Mouse (Mus musculus): ENCODE data around the gene Spryd3. TPM values are rescaled to one million over a fixed set of nuclear protein-coding genes. Genes with fewer than 3 reads are reported as not detected.

The Spryd3 gene
- 15.6 TPM for polyA plus RNA-seq (2015; fragmentation: Illumina TruSeq; extraction: RNeasy Lipid Tissue Mini Kit (QIAGEN cat#74804); ENCODE audit: insufficient read depth, low replicate concordance)

GRCm38 (mm10) chr15:102136129-102136758, at the start of gene Spryd3:
Gene Spryd3, minus strand, starts transcription at chr15:102136234.

GRCm38 (mm10) chr15:102150301-102151135, 14.5 kb upstream of the Spryd3 start, which contains the start of gene Soat2:
Gene Soat2, plus strand, starts transcription at chr15:102150526.

GRCm38 (mm10) chr15:102144274-102144711, 8.3 kb upstream of the Spryd3 start, which contains the start of gene Igfbp6:
Gene Igfbp6, plus strand, starts transcription at chr15:102144362.

GRCm38 (mm10) chr15:102100161-102100981, 35.7 kb downstream of the Spryd3 start, which contains the start of gene Tns2:
Gene Tns2, plus strand, starts transcription at chr15:102100413.

GRCm38 (mm10) chr15:102073559-102074069, 62.4 kb downstream of the Spryd3 start, which contains the start of gene Eif4b:
Gene Eif4b, plus strand, starts transcription at chr15:102073773.

Other genes with a start within 250 kb of the Spryd3 start
- gene Krt76, start 243.3 kb downstream of the Spryd3 start, polyA plus RNA-seq (2015; fragmentation: Illumina TruSeq; extraction: RNeasy Lipid Tissue Mini Kit (QIAGEN cat#74804); ENCODE audit: insufficient read depth, low replicate concordance): not detected
- not detected for gene Krt4, start 211.5 kb downstream of the Spryd3 start, polyA plus RNA-seq (2015; fragmentation: Illumina TruSeq; extraction: RNeasy Lipid Tissue Mini Kit (QIAGEN cat#74804); ENCODE audit: insufficient read depth, low replicate concordance)
- not detected for gene Krt79, start 195.9 kb downstream of the Spryd3 start, polyA plus RNA-seq (2015; fragmentation: Illumina TruSeq; extraction: RNeasy Lipid Tissue Mini Kit (QIAGEN cat#74804); ENCODE audit: insufficient read depth, low replicate concordance)
- gene Krt78, start 181.9 kb downstream of the Spryd3 start, polyA plus RNA-seq (2015; fragmentation: Illumina TruSeq; extraction: RNeasy Lipid Tissue Mini Kit (QIAGEN cat#74804); ENCODE audit: insufficient read depth, low replicate concordance): not detected
- gene Krt8, start 131.8 kb downstream of the Spryd3 start, polyA plus RNA-seq (2015; fragmentation: Illumina TruSeq; extraction: RNeasy Lipid Tissue Mini Kit (QIAGEN cat#74804); ENCODE audit: insufficient read depth, low replicate concordance): 0.19 TPM
- gene Krt18, start 108.1 kb downstream of the Spryd3 start, polyA plus RNA-seq (2015; fragmentation: Illumina TruSeq; extraction: RNeasy Lipid Tissue Mini Kit (QIAGEN cat#74804); ENCODE audit: insufficient read depth, low replicate concordance): 0.17 TPM
- gene Eif4b, start 62.5 kb downstream of the Spryd3 start, polyA plus RNA-seq (2015; fragmentation: Illumina TruSeq; extraction: RNeasy Lipid Tissue Mini Kit (QIAGEN cat#74804); ENCODE audit: insufficient read depth, low replicate concordance): 272 TPM
- gene Tns2, start 35.8 kb downstream of the Spryd3 start, polyA plus RNA-seq (2015; fragmentation: Illumina TruSeq; extraction: RNeasy Lipid Tissue Mini Kit (QIAGEN cat#74804); ENCODE audit: insufficient read depth, low replicate concordance): 51.0 TPM
- gene Igfbp6, start 8.1 kb upstream of the Spryd3 start, polyA plus RNA-seq (2015; fragmentation: Illumina TruSeq; extraction: RNeasy Lipid Tissue Mini Kit (QIAGEN cat#74804); ENCODE audit: insufficient read depth, low replicate concordance): 0.88 TPM
- gene Soat2, start 14.3 kb upstream of the Spryd3 start, polyA plus RNA-seq (2015; fragmentation: Illumina TruSeq; extraction: RNeasy Lipid Tissue Mini Kit (QIAGEN cat#74804); ENCODE audit: insufficient read depth, low replicate concordance): 1.5 TPM
- 110 TPM for gene Zfp740, start 67.0 kb upstream of the Spryd3 start, polyA plus RNA-seq (2015; fragmentation: Illumina TruSeq; extraction: RNeasy Lipid Tissue Mini Kit (QIAGEN cat#74804); ENCODE audit: insufficient read depth, low replicate concordance)
- gene Csad, start 68.5 kb upstream of the Spryd3 start, polyA plus RNA-seq (2015; fragmentation: Illumina TruSeq; extraction: RNeasy Lipid Tissue Mini Kit (QIAGEN cat#74804); ENCODE audit: insufficient read depth, low replicate concordance): 23.7 TPM
- gene Itgb7, start 95.7 kb upstream of the Spryd3 start, polyA plus RNA-seq (2015; fragmentation: Illumina TruSeq; extraction: RNeasy Lipid Tissue Mini Kit (QIAGEN cat#74804); ENCODE audit: insufficient read depth, low replicate concordance): 194 TPM
- gene Rarg, start 121.3 kb upstream of the Spryd3 start, polyA plus RNA-seq (2015; fragmentation: Illumina TruSeq; extraction: RNeasy Lipid Tissue Mini Kit (QIAGEN cat#74804); ENCODE audit: insufficient read depth, low replicate concordance): 14.3 TPM
- not detected for gene Gm9918, start 134.3 kb upstream of the Spryd3 start, polyA plus RNA-seq (2015; fragmentation: Illumina TruSeq; extraction: RNeasy Lipid Tissue Mini Kit (QIAGEN cat#74804); ENCODE audit: insufficient read depth, low replicate concordance)
- gene Mfsd5, start 143.2 kb upstream of the Spryd3 start, polyA plus RNA-seq (2015; fragmentation: Illumina TruSeq; extraction: RNeasy Lipid Tissue Mini Kit (QIAGEN cat#74804); ENCODE audit: insufficient read depth, low replicate concordance): 13.9 TPM
- 11.6 TPM for gene Espl1, start 160.0 kb upstream of the Spryd3 start, polyA plus RNA-seq (2015; fragmentation: Illumina TruSeq; extraction: RNeasy Lipid Tissue Mini Kit (QIAGEN cat#74804); ENCODE audit: insufficient read depth, low replicate concordance)
- gene Pfdn5, start 189.9 kb upstream of the Spryd3 start, polyA plus RNA-seq (2015; fragmentation: Illumina TruSeq; extraction: RNeasy Lipid Tissue Mini Kit (QIAGEN cat#74804); ENCODE audit: insufficient read depth, low replicate concordance): 442 TPM
- 59.6 TPM for gene Myg1, start 195.5 kb upstream of the Spryd3 start, polyA plus RNA-seq (2015; fragmentation: Illumina TruSeq; extraction: RNeasy Lipid Tissue Mini Kit (QIAGEN cat#74804); ENCODE audit: insufficient read depth, low replicate concordance)
- gene Aaas, start 214.5 kb upstream of the Spryd3 start, polyA plus RNA-seq (2015; fragmentation: Illumina TruSeq; extraction: RNeasy Lipid Tissue Mini Kit (QIAGEN cat#74804); ENCODE audit: insufficient read depth, low replicate concordance): 37.3 TPM
- not detected for gene Sp7, start 230.9 kb upstream of the Spryd3 start, polyA plus RNA-seq (2015; fragmentation: Illumina TruSeq; extraction: RNeasy Lipid Tissue Mini Kit (QIAGEN cat#74804); ENCODE audit: insufficient read depth, low replicate concordance)